Mouse (Mus musculus) limb, embryonic 12.5 days (tissue): Measurements from ENCODE around the gene 2410002F23Rik. TPM values are rescaled to one million over a fixed set of nuclear protein-coding genes. Genes with fewer than 3 reads are reported as not detected.
"Not testable (repeated sequence)": the region's sequence is repeated elsewhere in the genome, so short reads cannot be mapped to it uniquely, and the experiment has no call there.

Experiments used
- ATAC-seq: fragments of 200-750 bp; cut with Nextera tagmentation; 2 replicates; pipeline ENCODE4 v1.8.0; 2017; ENCODE audit warnings: low read depth, moderate TSS enrichment; ENCODE audit not compliant: insufficient number of reproducible peaks, insufficient read depth, low FRiP score, low TSS enrichment
- H3K27ac ChIP-seq: fragments of 300-500 bp; sonication (generic); 2 replicates; pipeline ENCODE4 v1.5.1; 2016; ENCODE audit warnings: mild to moderate bottlenecking, moderate library complexity
- H3K27me3 ChIP-seq: fragments of 300-500 bp; sonication (generic); 2 replicates; pipeline ENCODE4 v1.6.1; 2016; ENCODE audit warnings: mild to moderate bottlenecking, moderate library complexity
- H3K36me3 ChIP-seq: fragments of 300-500 bp; sonication (generic); 2 replicates; pipeline ENCODE4 v1.6.1; 2016; ENCODE audit warnings: mild to moderate bottlenecking, moderate library complexity
- H3K4me1 ChIP-seq: fragments of 300-500 bp; sonication (generic); replicated peaks from 2 replicates; pipeline ENCODE4 v1.6.1; 2016
- H3K4me2 ChIP-seq: fragments of 300-500 bp; sonication (generic); 2 replicates; pipeline ENCODE4 v1.6.1; 2016; ENCODE audit warnings: mild to moderate bottlenecking, moderate library complexity
- H3K4me3 ChIP-seq: fragments of 300-500 bp; sonication (generic); replicated peaks from 2 replicates; pipeline ENCODE4 v1.5.1; 2016; ENCODE audit warnings: mild to moderate bottlenecking
- H3K9ac ChIP-seq: fragments of 300-500 bp; sonication (generic); replicated peaks from 2 replicates; pipeline ENCODE4 v1.6.1; 2016; ENCODE audit warnings: mild to moderate bottlenecking, moderate library complexity
- H3K9me3 ChIP-seq: fragments of 300-500 bp; sonication (generic); 2 replicates; pipeline ENCODE4 v1.6.1; 2016; ENCODE audit warnings: mild to moderate bottlenecking, moderate library complexity
- WGBS: fragments of 180-500 bp; shearing (Covaris S2); methylation state at CpG from one replicate; pipeline ENCODE4 v1.1.7; 2016; 5-methylcytosine and 5-hydroxymethylcytosine counted together
- polyA plus RNA-seq: library from polyadenylated mRNA; unstranded; fragments of >200 nt; fragmentation: Nextera tagmentation; extraction: Ambion mirVana; gene quantifications from 2 replicates; pipeline ENCODE4 v1.2.1, GENCODE M21; 2016

Gene 2410002F23Rik
- 209 and 214 TPM in 2 replicates for polyA plus RNA-seq

- peaks cover 36% of the 10 kb centered on the region for H3K36me3 ChIP-seq
- peak within 1 kb of the TSS; percentile 95 for H3K9ac ChIP-seq
- peak within 1 kb of the TSS; percentile 83 for H3K4me2 ChIP-seq
- peak within 1 kb of the TSS; percentile 85 for H3K4me3 ChIP-seq
- no peaks in the 10 kb centered on the region for H3K9me3 ChIP-seq
- under 1% methylated on average over 62 of the region's 62 CpGs for whole genome bisulfite sequencing
- no peaks in the 10 kb centered on the region for H3K27me3 ChIP-seq
- peak within 1 kb of the TSS; percentile 95 for H3K27ac ChIP-seq
- peak; percentile 86 for ATAC-seq
- peaks cover 16% of the 10 kb centered on the region for H3K4me1 ChIP-seq
Measured at GRCm38 (mm10) chr7:44246055-44246983, at the start of gene 2410002F23Rik, which contains the start of gene 1700028J19Rik. TSS of gene 2410002F23Rik (plus strand) at chr7:44246722. TSS of gene 1700028J19Rik (minus strand) at chr7:44246695.

GRCm38 (mm10) chr7:44197891-44198290 is 48.6 kb upstream of the 2410002F23Rik start, which contains the start of gene Klk1b3:
TSS of gene Klk1b3 (plus strand) at chr7:44198191.
- Histone ChIP-seq H3K36me3 (no peaks in the 10 kb centered on the region), H3K27ac (no peak within 1 kb of the TSS), H3K9ac (no peak within 1 kb of the TSS), H3K4me3 (no peak within 1 kb of the TSS), H3K27me3 (no peaks in the 10 kb centered on the region), H3K4me2 (no peak within 1 kb of the TSS), H3K4me1 (no peaks in the 10 kb centered on the region), H3K9me3 (no peaks in the 10 kb centered on the region)
- WGBS = 60% methylated on average over 3 of the region's 3 CpGs
- no peak for ATAC-seq

GRCm38 (mm10) chr7:44207135-44207534 is 39.4 kb upstream of the 2410002F23Rik start, which contains the start of gene Klk1b4:
TSS of gene Klk1b4 (plus strand) at chr7:44207435.
- H3K27me3 ChIP-seq, H3K9ac ChIP-seq, ATAC-seq, H3K27ac ChIP-seq, H3K4me3 ChIP-seq, H3K4me1 ChIP-seq, H3K36me3 ChIP-seq, H3K9me3 ChIP-seq, H3K4me2 ChIP-seq: not testable (repeated sequence)
- WGBS = 51% methylated on average over 3 of the region's 3 CpGs

- no peaks in the 10 kb centered on the region for H3K36me3 ChIP-seq
- 86% methylated on average over 3 of the region's 3 CpGs for WGBS
Measured at GRCm38 (mm10) chr7:44208307-44208706, 38.2 kb upstream of the 2410002F23Rik start.

GRCm38 (mm10) chr7:44215645-44216044 is 30.9 kb upstream of the 2410002F23Rik start, which contains the start of gene Klk1b5:
TSS of gene Klk1b5 (plus strand) at chr7:44215945.
- Histone ChIP-seq H3K36me3 (no peaks in the 10 kb centered on the region), H3K9ac (no peak within 1 kb of the TSS), H3K4me2 (no peak within 1 kb of the TSS), H3K9me3 (no peaks in the 10 kb centered on the region), H3K4me1 (no peaks in the 10 kb centered on the region), H3K4me3 (no peak within 1 kb of the TSS), H3K27ac (no peak within 1 kb of the TSS), H3K27me3 (0 out of 2 replicates have a peak, but pooled peaks cover 11% of the 10 kb centered on the region)
- 87% methylated on average over 1 of the region's 1 CpGs for WGBS
- ATAC-seq = no peak

More at GRCm38 (mm10) chr7:44208307-44208706, 38.2 kb upstream of the 2410002F23Rik start:
- H3K4me1 ChIP-seq = no peaks in the 10 kb centered on the region
- no peak for ATAC-seq
- no peak overlapping the region for H3K9ac ChIP-seq
- H3K27me3 ChIP-seq = no peaks in the 10 kb centered on the region
- no peaks in the 10 kb centered on the region for H3K9me3 ChIP-seq
- no peak overlapping the region for H3K4me3 ChIP-seq
- H3K4me2 ChIP-seq = no peak overlapping the region
- H3K27ac ChIP-seq = no peak overlapping the region

GRCm38 (mm10) chr7:44221601-44222000 is 24.9 kb upstream of the 2410002F23Rik start:
- H3K9ac ChIP-seq, H3K27ac ChIP-seq, H3K9me3 ChIP-seq, H3K4me2 ChIP-seq, H3K4me1 ChIP-seq, H3K36me3 ChIP-seq, H3K4me3 ChIP-seq, ATAC-seq, H3K27me3 ChIP-seq: not testable (repeated sequence)
- 67% methylated on average over 9 of the region's 10 CpGs for WGBS

GRCm38 (mm10) chr7:44222335-44222734 is 24.2 kb upstream of the 2410002F23Rik start:
- not testable (repeated sequence) for H3K9ac ChIP-seq, H3K27me3 ChIP-seq, H3K9me3 ChIP-seq, H3K36me3 ChIP-seq, ATAC-seq, H3K4me2 ChIP-seq, H3K27ac ChIP-seq, H3K4me1 ChIP-seq, H3K4me3 ChIP-seq
- 79% methylated on average over 6 of the region's 6 CpGs for WGBS

GRCm38 (mm10) chr7:44225076-44225475 is 21.4 kb upstream of the 2410002F23Rik start, which contains the start of gene Klk1:
TSS of gene Klk1 (plus strand) at chr7:44225360.
- Histone ChIP-seq H3K4me2 (no peak within 1 kb of the TSS), H3K27ac (no peak within 1 kb of the TSS), H3K4me1 (no peaks in the 10 kb centered on the region), H3K9me3 (no peaks in the 10 kb centered on the region), H3K36me3 (no peaks in the 10 kb centered on the region), H3K4me3 (no peak within 1 kb of the TSS), H3K27me3 (0 out of 2 replicates have a peak, but pooled peaks cover 2% of the 10 kb centered on the region), H3K9ac (no peak within 1 kb of the TSS)
- WGBS = 57% methylated on average over 1 of the region's 1 CpGs
- ATAC-seq = no peak

GRCm38 (mm10) chr7:44235909-44236308 is 10.6 kb upstream of the 2410002F23Rik start, which contains the start of gene Gm36864:
TSS of gene Gm36864 (plus strand) at chr7:44236177.
- H3K4me1 ChIP-seq = no peaks in the 10 kb centered on the region
- no peaks in the 10 kb centered on the region for H3K9me3 ChIP-seq
- H3K36me3 ChIP-seq = no peaks in the 10 kb centered on the region
- no peak within 1 kb of the TSS for H3K4me2 ChIP-seq
- H3K27me3 ChIP-seq = peaks cover 4% of the 10 kb centered on the region; the same call in 1 of the 2 replicates
- no peak within 1 kb of the TSS for H3K4me3 ChIP-seq
- H3K27ac ChIP-seq = no peak within 1 kb of the TSS
- H3K9ac ChIP-seq = no peak within 1 kb of the TSS
- ATAC-seq = no peak
- WGBS = 73% methylated on average over 3 of the region's 3 CpGs

GRCm38 (mm10) chr7:44239913-44240312 is 6.6 kb upstream of the 2410002F23Rik start:
- H3K9me3 ChIP-seq = no peaks in the 10 kb centered on the region
- peaks cover 4% of the 10 kb centered on the region; the same call in 1 of the 2 replicates for H3K27me3 ChIP-seq
- 45% methylated on average over 2 of the region's 2 CpGs for WGBS
- H3K4me3 ChIP-seq = no peak overlapping the region
- no peaks in the 10 kb centered on the region for H3K4me1 ChIP-seq
- H3K36me3 ChIP-seq = no peaks in the 10 kb centered on the region
- no peak for ATAC-seq
- H3K27ac ChIP-seq = no peak overlapping the region
- H3K9ac ChIP-seq = no peak overlapping the region
- H3K4me2 ChIP-seq = no peak overlapping the region

- peaks cover 4% of the 10 kb centered on the region; the same call in 1 of the 2 replicates for H3K27me3 ChIP-seq
Measured at GRCm38 (mm10) chr7:44240712-44241111, 5.8 kb upstream of the 2410002F23Rik start.

More at GRCm38 (mm10) chr7:44240712-44241111, 5.8 kb upstream of the 2410002F23Rik start:
- Histone ChIP-seq H3K9ac (no peak overlapping the region), H3K36me3 (no peaks in the 10 kb centered on the region), H3K9me3 (no peaks in the 10 kb centered on the region), H3K27ac (no peak overlapping the region), H3K4me1 (peaks cover 6% of the 10 kb centered on the region), H3K4me2 (no peak overlapping the region), H3K4me3 (no peak overlapping the region)
- ATAC-seq = no peak
- WGBS = 42% methylated on average over 1 of the region's 1 CpGs
